Mouse (Mus musculus): ENCODE results near the gene Susd1. TPM values are rescaled to one million over a fixed set of nuclear protein-coding genes. Genes with fewer than 3 reads are reported as not detected.
A peak's percentile ranks its signal among the peaks of the same experiment; 100 is the strongest.

The Susd1 gene
- polyA plus RNA-seq, 1 experiment from 2014 or later, result 11.5 TPM

- no peak overlapping the region for H3K4me2 ChIP-seq (replicated peaks; ENCODE audit: low read depth, low read length)
These were observed 99.4 kb downstream of the Susd1 start for GRCm38 (mm10) chr4:59338896-59339535.

GRCm38 (mm10) chr4:59337533-59337885 lies 100.9 kb downstream of the Susd1 start:
- no peaks in the 10 kb centered on the region for H3K9me3 ChIP-seq (ENCODE audit: low read length)
- peaks cover 12% of the 10 kb centered on the region for H3K4me1 ChIP-seq (ENCODE audit: insufficient read depth, low read length)
- WGBS, result 92% methylated on average over 6 of the region's 6 CpGs
- H3K27ac ChIP-seq (ENCODE audit: low read length), result no peak overlapping the region
- ATAC-seq (ENCODE audit: low FRiP score, low TSS enrichment), result no peak
- H3K4me3 ChIP-seq (ENCODE audit: low read length), result no peak overlapping the region
- H3K4me2 ChIP-seq (replicated peaks; ENCODE audit: low read depth, low read length), result no peak overlapping the region
- H3K9ac ChIP-seq (replicated peaks; ENCODE audit: low read length), result no peak overlapping the region
- H3K36me3 ChIP-seq (ENCODE audit: insufficient read depth, low read length), result no peaks in the 10 kb centered on the region
- H3K27me3 ChIP-seq (ENCODE audit: insufficient read depth, low read length), result no peaks in the 10 kb centered on the region

More at GRCm38 (mm10) chr4:59338896-59339535, 99.4 kb downstream of the Susd1 start:
- ATAC-seq (ENCODE audit: low FRiP score, low TSS enrichment), result no peak
- Histone ChIP-seq H3K9ac (replicated peaks; ENCODE audit: low read length) (no peak overlapping the region), H3K9me3 (ENCODE audit: low read length) (no peaks in the 10 kb centered on the region), H3K27ac (ENCODE audit: low read length) (no peak overlapping the region), H3K27me3 (ENCODE audit: insufficient read depth, low read length) (no peaks in the 10 kb centered on the region), H3K36me3 (ENCODE audit: insufficient read depth, low read length) (no peaks in the 10 kb centered on the region), H3K4me3 (ENCODE audit: low read length) (no peak overlapping the region), H3K4me1 (ENCODE audit: insufficient read depth, low read length) (peaks cover 12% of the 10 kb centered on the region)
- WGBS, result 87% methylated on average over 8 of the region's 8 CpGs

DNA sequence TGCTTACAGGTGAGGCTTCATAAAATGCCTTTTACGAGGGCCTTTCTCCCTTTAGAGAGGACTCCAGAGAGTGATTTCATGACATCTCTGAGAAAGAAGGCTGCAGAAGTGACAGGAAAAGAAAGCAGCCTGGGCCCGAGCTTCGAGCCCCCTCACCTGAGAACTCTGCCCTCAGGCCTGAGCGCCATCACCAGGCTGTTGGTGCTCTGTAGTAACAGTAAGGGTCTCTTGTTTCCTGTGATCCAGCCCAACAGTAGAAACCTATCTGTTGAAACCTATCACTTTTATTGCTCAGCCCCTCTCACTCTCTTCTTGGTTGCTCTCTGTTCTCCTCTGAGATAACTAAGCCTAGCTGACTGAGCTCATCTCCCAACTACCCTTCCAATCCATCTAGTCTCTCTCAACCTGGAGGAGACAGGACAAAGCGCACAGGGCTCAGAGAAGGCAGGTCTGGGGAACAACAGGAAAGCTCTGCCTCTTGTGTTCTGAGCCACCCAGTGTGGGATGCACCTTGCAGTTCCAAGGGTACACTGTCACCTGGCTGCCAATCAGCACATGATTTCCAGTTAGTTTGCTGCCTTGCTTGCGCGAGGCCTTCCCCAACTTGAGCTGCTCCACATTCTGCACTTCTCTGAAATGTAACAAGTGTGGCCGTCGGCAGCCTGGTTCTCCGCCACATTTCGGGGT lies 101.4 kb downstream of the Susd1 start:
- no peak for ATAC-seq (ENCODE audit: low FRiP score, low TSS enrichment)
- Histone ChIP-seq H3K9me3 (ENCODE audit: low read length) (no peaks in the 10 kb centered on the region), H3K4me2 (replicated peaks; ENCODE audit: low read depth, low read length) (no peak overlapping the region), H3K4me3 (ENCODE audit: low read length) (no peak overlapping the region), H3K4me1 (ENCODE audit: insufficient read depth, low read length) (peaks cover 16% of the 10 kb centered on the region), H3K9ac (replicated peaks; ENCODE audit: low read length) (no peak overlapping the region), H3K36me3 (ENCODE audit: insufficient read depth, low read length) (no peaks in the 10 kb centered on the region), H3K27ac (ENCODE audit: low read length) (peak overlapping the region; percentile 71), H3K27me3 (ENCODE audit: insufficient read depth, low read length) (no peaks in the 10 kb centered on the region)
- 88% methylated on average over 11 of the region's 11 CpGs for WGBS

- no peaks in the 10 kb centered on the region for H3K36me3 ChIP-seq (ENCODE audit: insufficient read depth, low read length)
- no peak overlapping the region for H3K4me3 ChIP-seq (ENCODE audit: low read length)
- peak overlapping the region; percentile 71 for H3K27ac ChIP-seq (ENCODE audit: low read length)
- H3K9ac ChIP-seq (replicated peaks; ENCODE audit: low read length), result 0 out of 2 replicates have a peak overlapping the region, but pooled peaks have one; percentile 4
- no peak overlapping the region for H3K4me2 ChIP-seq (replicated peaks; ENCODE audit: low read depth, low read length)
- peaks cover 22% of the 10 kb centered on the region for H3K4me1 ChIP-seq (ENCODE audit: insufficient read depth, low read length)
- H3K27me3 ChIP-seq (ENCODE audit: insufficient read depth, low read length), result no peaks in the 10 kb centered on the region
- peak; percentile 69 for ATAC-seq (ENCODE audit: low FRiP score, low TSS enrichment)
- no peaks in the 10 kb centered on the region for H3K9me3 ChIP-seq (ENCODE audit: low read length)
- WGBS, result 46% methylated on average over 7 of the region's 7 CpGs
These were observed 102.0 kb downstream of the Susd1 start for GRCm38 (mm10) chr4:59336439-59336809.

DNA sequence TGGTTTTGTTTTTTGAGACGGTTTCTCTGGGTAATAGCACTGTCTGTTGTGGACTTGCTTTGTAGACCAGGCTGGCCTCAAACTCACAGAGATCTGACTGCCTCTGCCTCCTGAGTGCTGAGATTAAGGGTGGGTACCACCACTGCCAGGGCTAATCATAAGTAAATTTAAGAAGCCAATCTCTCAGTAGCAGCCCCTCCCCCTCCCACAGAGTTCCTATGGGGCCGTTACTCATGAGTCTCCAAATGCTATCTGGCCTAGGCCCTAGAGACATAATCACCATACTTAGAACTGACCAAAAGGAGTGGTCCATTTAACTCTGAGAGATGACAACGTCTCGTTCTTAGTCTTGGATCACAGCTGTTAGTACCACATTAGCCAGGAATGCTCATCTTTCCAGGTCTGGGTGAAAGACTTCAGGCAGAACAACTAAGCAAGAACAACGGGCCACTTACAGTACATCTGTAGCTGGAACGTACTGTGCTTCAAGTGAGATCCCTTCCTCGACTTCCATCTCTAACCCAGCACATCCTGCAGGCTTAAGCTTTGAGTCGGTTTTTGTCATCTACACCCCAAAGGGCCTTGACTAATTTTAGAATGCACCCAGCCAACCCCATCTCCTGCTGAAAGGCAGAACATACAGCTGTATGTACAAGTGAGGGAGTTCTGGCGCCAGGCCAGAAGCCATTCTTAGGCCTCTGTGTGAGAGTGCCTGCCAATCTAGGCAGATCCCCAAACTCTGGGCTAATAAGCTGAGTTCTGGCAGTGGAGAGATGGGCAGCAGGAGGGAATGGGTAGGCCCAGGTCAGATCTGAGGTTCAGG lies 102.6 kb downstream of the Susd1 start:
- 73% methylated on average over 9 of the region's 9 CpGs for WGBS
- H3K9ac ChIP-seq (replicated peaks; ENCODE audit: low read length), result 0 out of 2 replicates have a peak overlapping the region, but pooled peaks have one; percentile 4
- no peaks in the 10 kb centered on the region for H3K27me3 ChIP-seq (ENCODE audit: insufficient read depth, low read length)
- H3K27ac ChIP-seq (ENCODE audit: low read length), result peak overlapping the region; percentile 71
- H3K4me3 ChIP-seq (ENCODE audit: low read length), result no peak overlapping the region
- no peak overlapping the region for H3K4me2 ChIP-seq (replicated peaks; ENCODE audit: low read depth, low read length)
- no peaks in the 10 kb centered on the region for H3K36me3 ChIP-seq (ENCODE audit: insufficient read depth, low read length)
- ATAC-seq (ENCODE audit: low FRiP score, low TSS enrichment), result peak; percentile 36
- H3K9me3 ChIP-seq (ENCODE audit: low read length), result no peaks in the 10 kb centered on the region
- H3K4me1 ChIP-seq (ENCODE audit: insufficient read depth, low read length), result peaks cover 28% of the 10 kb centered on the region

DNA sequence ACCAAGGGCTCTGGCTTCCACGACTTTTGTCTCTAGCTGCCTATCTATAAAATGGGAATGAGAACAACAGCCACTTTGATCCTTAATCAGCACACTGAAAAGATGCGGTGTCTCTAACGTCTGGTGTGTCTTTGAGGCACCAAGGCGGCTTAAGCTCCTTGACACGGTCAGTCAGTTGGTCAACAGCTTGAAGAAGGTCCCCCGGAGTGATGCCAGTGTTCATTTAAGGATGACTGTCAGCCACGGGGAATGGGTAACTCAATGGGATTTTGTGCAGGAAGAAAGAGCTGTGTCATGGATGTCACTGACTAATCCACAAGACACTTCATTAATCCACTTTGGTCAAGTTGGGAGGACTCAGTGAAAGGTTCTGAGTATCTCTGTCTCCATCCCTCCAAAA lies 103.3 kb downstream of the Susd1 start:
- Histone ChIP-seq H3K27me3 (ENCODE audit: insufficient read depth, low read length) (no peaks in the 10 kb centered on the region), H3K4me1 (ENCODE audit: insufficient read depth, low read length) (peaks cover 31% of the 10 kb centered on the region), H3K9me3 (ENCODE audit: low read length) (no peaks in the 10 kb centered on the region), H3K36me3 (ENCODE audit: insufficient read depth, low read length) (no peaks in the 10 kb centered on the region), H3K27ac (ENCODE audit: low read length) (no peak overlapping the region), H3K4me3 (ENCODE audit: low read length) (no peak overlapping the region), H3K9ac (replicated peaks; ENCODE audit: low read length) (no peak overlapping the region), H3K4me2 (replicated peaks; ENCODE audit: low read depth, low read length) (no peak overlapping the region)
- ATAC-seq (ENCODE audit: low FRiP score, low TSS enrichment), result no peak
- 89% methylated on average over 7 of the region's 7 CpGs for WGBS

DNA sequence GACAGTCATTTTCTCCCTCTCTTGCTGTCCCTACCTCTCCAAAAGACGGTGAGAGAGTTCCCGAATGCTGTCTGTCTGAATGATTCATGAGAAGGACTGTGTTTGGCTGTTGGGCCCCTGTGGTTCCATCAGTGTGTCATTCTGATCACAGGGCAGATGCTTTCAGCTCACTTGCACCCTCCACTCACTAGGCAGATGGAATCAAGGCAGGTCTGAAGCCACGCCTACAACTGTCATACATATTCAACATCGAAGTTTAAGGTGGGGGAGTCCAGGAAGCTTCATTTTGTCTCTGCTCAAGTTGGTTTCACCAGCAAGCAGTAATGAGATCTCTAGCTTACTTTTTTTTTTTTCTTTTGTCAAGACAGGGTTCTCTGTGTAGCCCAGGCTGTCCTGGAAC lies 104.2 kb downstream of the Susd1 start:
- WGBS, result 79% methylated on average over 4 of the region's 4 CpGs
- Histone ChIP-seq H3K9me3 (ENCODE audit: low read length) (no peaks in the 10 kb centered on the region), H3K27ac (ENCODE audit: low read length) (no peak overlapping the region), H3K36me3 (ENCODE audit: insufficient read depth, low read length) (no peaks in the 10 kb centered on the region), H3K4me3 (ENCODE audit: low read length) (no peak overlapping the region), H3K4me1 (ENCODE audit: insufficient read depth, low read length) (peaks cover 31% of the 10 kb centered on the region), H3K4me2 (replicated peaks; ENCODE audit: low read depth, low read length) (no peak overlapping the region), H3K9ac (replicated peaks; ENCODE audit: low read length) (no peak overlapping the region), H3K27me3 (ENCODE audit: insufficient read depth, low read length) (no peaks in the 10 kb centered on the region)
- ATAC-seq (ENCODE audit: low FRiP score, low TSS enrichment), result no peak

DNA sequence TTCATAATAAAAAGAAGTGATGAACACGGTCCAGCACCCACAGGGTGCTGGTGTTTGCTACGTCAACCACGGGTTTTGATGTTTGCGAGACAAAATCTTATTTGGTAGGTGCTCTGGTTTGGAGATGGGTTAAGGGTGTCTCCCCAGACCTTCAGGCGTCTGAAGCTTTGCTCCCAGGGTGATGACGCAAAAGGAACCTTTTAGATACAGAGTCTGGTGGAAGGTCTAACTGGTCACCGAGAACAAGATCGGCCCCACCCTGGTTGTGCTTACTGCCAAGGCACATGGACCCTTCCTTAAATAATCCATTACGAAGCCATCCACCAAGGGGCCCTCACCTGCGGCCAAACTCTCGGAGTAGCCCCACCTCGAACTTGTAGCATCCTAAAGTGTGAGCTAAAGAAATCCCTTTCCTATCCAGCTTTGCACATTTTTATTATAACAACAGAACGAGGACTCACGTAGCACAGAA lies 105.0 kb downstream of the Susd1 start:
- Histone ChIP-seq H3K36me3 (ENCODE audit: insufficient read depth, low read length) (no peaks in the 10 kb centered on the region), H3K27me3 (ENCODE audit: insufficient read depth, low read length) (no peaks in the 10 kb centered on the region), H3K27ac (ENCODE audit: low read length) (no peak overlapping the region), H3K4me1 (ENCODE audit: insufficient read depth, low read length) (peaks cover 31% of the 10 kb centered on the region), H3K4me2 (replicated peaks; ENCODE audit: low read depth, low read length) (no peak overlapping the region), H3K9ac (replicated peaks; ENCODE audit: low read length) (no peak overlapping the region), H3K4me3 (ENCODE audit: low read length) (no peak overlapping the region), H3K9me3 (ENCODE audit: low read length) (no peaks in the 10 kb centered on the region)
- 92% methylated on average over 14 of the region's 14 CpGs for WGBS
- no peak for ATAC-seq (ENCODE audit: low FRiP score, low TSS enrichment)

DNA sequence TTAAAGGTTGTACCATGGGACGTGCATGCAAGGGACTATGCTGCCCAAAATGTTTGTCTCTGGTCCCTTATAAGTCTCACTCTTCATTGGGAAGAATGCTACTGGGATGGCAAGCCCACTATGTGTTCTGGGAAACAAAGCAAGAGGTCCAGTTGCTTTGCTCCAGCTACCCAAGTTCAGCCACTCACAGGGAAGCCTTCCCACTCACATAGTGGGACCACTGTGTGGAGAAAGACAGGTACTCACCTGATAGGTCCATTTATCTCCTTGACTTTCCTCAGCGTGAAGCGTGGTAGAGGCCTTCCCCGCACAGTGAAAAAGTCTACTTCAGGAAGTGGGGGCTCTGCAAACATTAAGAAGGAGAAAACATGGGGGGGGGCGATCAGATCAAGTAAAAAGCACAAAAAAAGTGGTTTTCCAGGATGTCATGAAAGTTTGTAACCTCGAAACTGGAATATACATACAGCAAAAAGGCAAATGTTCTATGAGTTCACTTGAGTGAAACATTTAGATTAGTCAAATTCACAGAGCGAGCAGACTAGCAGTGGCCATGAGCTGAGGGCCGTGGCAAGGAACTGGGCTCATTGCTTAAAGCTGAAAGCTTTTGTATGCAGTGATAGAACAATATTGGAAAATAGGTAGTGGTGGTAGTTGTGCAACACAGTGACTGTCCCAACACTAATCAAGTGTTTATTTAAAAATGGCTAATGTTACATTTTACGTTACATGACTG lies 105.6 kb downstream of the Susd1 start:
- no peak overlapping the region for H3K4me2 ChIP-seq (replicated peaks; ENCODE audit: low read depth, low read length)
- H3K4me3 ChIP-seq (ENCODE audit: low read length), result no peak overlapping the region
- H3K27me3 ChIP-seq (ENCODE audit: insufficient read depth, low read length), result no peaks in the 10 kb centered on the region
- H3K36me3 ChIP-seq (ENCODE audit: insufficient read depth, low read length), result no peaks in the 10 kb centered on the region
- H3K27ac ChIP-seq (ENCODE audit: low read length), result no peak overlapping the region
- H3K9me3 ChIP-seq (ENCODE audit: low read length), result no peaks in the 10 kb centered on the region
- no peak for ATAC-seq (ENCODE audit: low FRiP score, low TSS enrichment)
- peaks cover 31% of the 10 kb centered on the region for H3K4me1 ChIP-seq (ENCODE audit: insufficient read depth, low read length)
- WGBS, result 92% methylated on average over 9 of the region's 9 CpGs
- no peak overlapping the region for H3K9ac ChIP-seq (replicated peaks; ENCODE audit: low read length)
